Comparison of ENCODE assay signal across 8 mouse cellular contexts in genomic region chr11:69663795-69664194, GRCm38 (mm10). TPM values are rescaled to one million over a fixed set of nuclear protein-coding genes. Genes with fewer than 3 reads are reported as not detected.
DNase-seq lines count a peak whose midpoint lies in the region; ATAC-seq and TF ChIP-seq lines count a peak whose summit lies in the region.

No protein-coding gene starts in this region.

- peak overlapping the region; percentile 69; the same call in 1 of the 2 replicates for H3K9ac ChIP-seq in MEL (ENCODE audit: control insufficient read depth, low read depth, low read length, poor library complexity, severe bottlenecking)
- H3K9ac ChIP-seq in liver, embryonic 13.5 days, result peak overlapping the region; percentile 79

- no peak for TF ChIP-seq CTCF in MEL (IDR thresholded peaks at IDR 0.05 in 2 of 3, conservative IDR thresholded peaks at IDR 0.05 in 1 of 3; ENCODE audit: control insufficient read depth in 1 of 3, insufficient read depth in 1 of 3, low read depth in 2 of 3, low read length in 3 of 3, poor library complexity in 1 of 3, severe bottlenecking in 1 of 3)
- no peak for TF ChIP-seq CTCF in embryonic fibroblast, embryonic 13.5 days (IDR thresholded peaks at IDR 0.05; ENCODE audit: borderline replicate concordance, insufficient read depth, low read length)

- H3K36me3 ChIP-seq in MEL (ENCODE audit: control insufficient read depth in 1 of 2, insufficient read depth in 2 of 2, low read length in 2 of 2), result peaks cover 1 to 19% of the 10 kb centered on the region in 2 experiments; a peak in 3 of 4 replicates
- peaks cover 64% of the 10 kb centered on the region for H3K36me3 ChIP-seq in liver, embryonic 13.5 days

- peaks cover 13% of the 10 kb centered on the region for H3K79me2 ChIP-seq in MEL (ENCODE audit: control insufficient read depth, insufficient read depth, low read length, poor library complexity)

- 0 out of 2 replicates have a peak overlapping the region, but pooled peaks have one; percentile 96 for H3K27ac ChIP-seq in MEL (ENCODE audit: control insufficient read depth, low read depth, low read length)
- 0 out of 2 replicates have a peak overlapping the region, but pooled peaks have one; percentile 63 for H3K27ac ChIP-seq in embryonic fibroblast, embryonic 13.5 days (ENCODE audit: insufficient read depth, low read length)
- peak overlapping the region; percentile 96 for H3K27ac ChIP-seq in liver, embryonic 13.5 days

- H3K4me1 ChIP-seq in MEL (ENCODE audit: control insufficient read depth in 1 of 2, insufficient read depth in 2 of 2, low read length in 2 of 2), result peaks cover 4 to 21% of the 10 kb centered on the region in 2 experiments
- H3K4me1 ChIP-seq in embryonic fibroblast, embryonic 13.5 days (ENCODE audit: control insufficient read depth, insufficient read depth, low read length), result 0 out of 2 replicates have a peak, but pooled peaks cover 2% of the 10 kb centered on the region
- peaks cover 66% of the 10 kb centered on the region for H3K4me1 ChIP-seq in liver, embryonic 13.5 days (replicated peaks)

- H3K4me2 ChIP-seq in liver, embryonic 13.5 days, result peak overlapping the region; percentile 84

- H3K4me3 ChIP-seq in MEL (ENCODE audit: control insufficient read depth in 1 of 2, insufficient read depth in 1 of 2, low read depth in 2 of 2, low read length in 2 of 2), result no peak overlapping the region
- no peak overlapping the region for H3K4me3 ChIP-seq in embryonic fibroblast, embryonic 13.5 days (ENCODE audit: insufficient read depth, low read length)
- H3K4me3 ChIP-seq in liver, embryonic 13.5 days (replicated peaks), result peak overlapping the region; percentile 68; the same call in 1 of the 2 replicates

- TF ChIP-seq POLR2A in MEL (IDR thresholded peaks at IDR 0.05; ENCODE audit: control insufficient read depth in 1 of 2, insufficient read depth in 1 of 2, low read depth in 1 of 2, low read length in 2 of 2, poor library complexity in 1 of 2), result no peak
- no peak for TF ChIP-seq POLR2A in embryonic fibroblast, embryonic 13.5 days (IDR thresholded peaks at IDR 0.05; ENCODE audit: low read depth, low read length)

- no peak for ATAC-seq in liver, embryonic 13.5 days (ENCODE audit: low read depth)
- no peak for ATAC-seq in megakaryocyte progenitor cell, adult 5-6 weeks (replicated peaks; ENCODE audit: poor library complexity)

- TF ChIP-seq RAD21 in MEL (IDR thresholded peaks at IDR 0.05; ENCODE audit: low read depth, low read length), result no peak

- no peaks in the 10 kb centered on the region for H3K9me3 ChIP-seq in MEL (replicated peaks; ENCODE audit: insufficient read depth, low read length)
- H3K9me3 ChIP-seq in liver, embryonic 13.5 days (replicated peaks), result no peaks in the 10 kb centered on the region

- H3K27me3 ChIP-seq in MEL (ENCODE audit: control insufficient read depth in 1 of 2, insufficient read depth in 2 of 2, low read length in 2 of 2), result no peaks in the 10 kb centered on the region
- no peaks in the 10 kb centered on the region for H3K27me3 ChIP-seq in liver, embryonic 13.5 days

- 69% methylated on average over 6 of the region's 6 CpGs for WGBS in liver, embryonic 13.5 days (ENCODE audit: insufficient replicate concordance)

- no peak for TF ChIP-seq EP300 in MEL (IDR thresholded peaks at IDR 0.05; ENCODE audit: low read depth in 1 of 2, low read length in 2 of 2)

- peak; percentile 58 for DNase-seq in kidney, adult 11 months
- no peak for DNase-seq in kidney, adult 18-20 months
- DNase-seq in MEL (ENCODE audit: low read depth, low spot score), result no peak
- DNase-seq in liver, embryonic 13.5 days, result no peak
- no peak for DNase-seq in frontal cortex, postnatal 10 days (ENCODE audit: low spot score in 2 of 2)
- DNase-seq in left cerebral cortex, postnatal 14 days (ENCODE audit: low spot score in 2 of 2), result no peak

- intact Hi-C loops in left cerebral cortex, postnatal 14 days (cut with DNase I), result no loop called here

TF ChIP-seq in MEL, 35 proteins besides CTCF, POLR2A, EP300 and RAD21:
- TF ChIP-seq ETS1 (IDR thresholded peaks at IDR 0.05; ENCODE audit: low read depth, low read length) (no peak), SMC3 (IDR thresholded peaks at IDR 0.05; ENCODE audit: low read depth, low read length) (no peak), POLR2AphosphoS2 (IDR thresholded peaks at IDR 0.05; ENCODE audit: low read length) (no peak), MYB (IDR thresholded peaks at IDR 0.05; ENCODE audit: low read depth, low read length) (no peak)

RNA-seq across cellular contexts. Expression of gene Mpdu1, which starts 1.4 kb away (rescaled TPM):
- 60.9 and 62.1 TPM in 2 replicates for total RNA-seq in MEL (2012; rRNA removed)
- 100 to 1,000 TPM; 101 to 259 TPM for polyA plus RNA-seq in MEL (2012; ENCODE audit: insufficient read depth in 1 of 2, insufficient read length in 2 of 2, low read depth in 1 of 2, low replicate concordance in 2 of 2, missing spikeins in 1 of 2)
- polyA plus RNA-seq in embryonic fibroblast, embryonic 13.5 days (2011; ENCODE audit: insufficient read length, low read depth, missing spikeins), result 45.2 and 47.8 TPM in 2 replicates
- polyA plus RNA-seq in liver, embryonic 13.5 days (2015; fragmentation: Nextera tagmentation; extraction: Ambion mirVana), result 36.9 and 39.2 TPM in 2 replicates
- 28.6 and 37.5 TPM in 2 replicates for total RNA-seq in megakaryocyte progenitor cell, adult 5-6 weeks (2015)
- total RNA-seq in megakaryocyte progenitor cell, adult 5-6 weeks (2017), result 55.0 and 55.5 TPM in 2 replicates
- total RNA-seq in left cerebral cortex, postnatal 14 days (2021), result 10 to 100 TPM; 77.6 to 83.7 TPM

RNA-seq across cellular contexts. Expression of gene Cd68, which starts 2.2 kb away (rescaled TPM):
- 4.1 and 5.3 TPM in 2 replicates for total RNA-seq in MEL (2012; rRNA removed)
- 10 to 100 TPM in 1 of 2 experiments, not detected in 1; 19.8 TPM for polyA plus RNA-seq in MEL (2012; ENCODE audit: insufficient read depth in 1 of 2, insufficient read length in 2 of 2, low read depth in 1 of 2, low replicate concordance in 2 of 2, missing spikeins in 1 of 2)
- 4.9 and 8.6 TPM in 2 replicates for polyA plus RNA-seq in embryonic fibroblast, embryonic 13.5 days (2011; ENCODE audit: insufficient read length, low read depth, missing spikeins)
- polyA plus RNA-seq in liver, embryonic 13.5 days (2015; fragmentation: Nextera tagmentation; extraction: Ambion mirVana), result 17.3 and 17.4 TPM in 2 replicates
- 33.1 and 39.3 TPM in 2 replicates for total RNA-seq in megakaryocyte progenitor cell, adult 5-6 weeks (2015)
- total RNA-seq in megakaryocyte progenitor cell, adult 5-6 weeks (2017), result 15.5 and 25.0 TPM in 2 replicates
- 10 to 100 TPM; 13.5 to 13.8 TPM for total RNA-seq in left cerebral cortex, postnatal 14 days (2021)

RNA-seq across cellular contexts. Expression of gene Eif4a1, which starts 8.4 kb away (rescaled TPM):
- 1,645 and 1,689 TPM in 2 replicates for total RNA-seq in MEL (2012; rRNA removed)
- 100 to 1,000 TPM; 114 to 634 TPM for polyA plus RNA-seq in MEL (2012; ENCODE audit: insufficient read depth in 1 of 2, insufficient read length in 2 of 2, low read depth in 1 of 2, low replicate concordance in 2 of 2, missing spikeins in 1 of 2)
- polyA plus RNA-seq in embryonic fibroblast, embryonic 13.5 days (2011; ENCODE audit: insufficient read length, low read depth, missing spikeins), result 717 and 781 TPM in 2 replicates
- polyA plus RNA-seq in liver, embryonic 13.5 days (2015; fragmentation: Nextera tagmentation; extraction: Ambion mirVana), result 351 and 453 TPM in 2 replicates
- 1,029 and 1,055 TPM in 2 replicates for total RNA-seq in megakaryocyte progenitor cell, adult 5-6 weeks (2015)
- 1,055 and 1,141 TPM in 2 replicates for total RNA-seq in megakaryocyte progenitor cell, adult 5-6 weeks (2017)
- total RNA-seq in left cerebral cortex, postnatal 14 days (2021), result 100 to 1,000 TPM; 368 to 371 TPM

RNA-seq across cellular contexts. Expression of gene Sox15, which starts 8.7 kb away (rescaled TPM):
- total RNA-seq in MEL (2012; rRNA removed), result not detected in 2 replicates
- under 1 TPM in 1 of 2 experiments, not detected in 1; 0.11 TPM for polyA plus RNA-seq in MEL (2012; ENCODE audit: insufficient read depth in 1 of 2, insufficient read length in 2 of 2, low read depth in 1 of 2, low replicate concordance in 2 of 2, missing spikeins in 1 of 2)
- not detected in 2 replicates for polyA plus RNA-seq in embryonic fibroblast, embryonic 13.5 days (2011; ENCODE audit: insufficient read length, low read depth, missing spikeins)
- polyA plus RNA-seq in liver, embryonic 13.5 days (2015; fragmentation: Nextera tagmentation; extraction: Ambion mirVana), result not detected in 2 replicates
- not detected in 2 replicates for total RNA-seq in megakaryocyte progenitor cell, adult 5-6 weeks (2015)
- 0.95 TPM in 1 of 2 replicates, not detected in the other for total RNA-seq in megakaryocyte progenitor cell, adult 5-6 weeks (2017)
- total RNA-seq in left cerebral cortex, postnatal 14 days (2021), result not detected

RNA-seq across cellular contexts. Expression of gene Senp3, which starts 18.1 kb away (rescaled TPM):
- 121 and 147 TPM in 2 replicates for total RNA-seq in MEL (2012; rRNA removed)
- 100 to 1,000 TPM; 171 to 890 TPM for polyA plus RNA-seq in MEL (2012; ENCODE audit: insufficient read depth in 1 of 2, insufficient read length in 2 of 2, low read depth in 1 of 2, low replicate concordance in 2 of 2, missing spikeins in 1 of 2)
- 117 and 187 TPM in 2 replicates for polyA plus RNA-seq in embryonic fibroblast, embryonic 13.5 days (2011; ENCODE audit: insufficient read length, low read depth, missing spikeins)
- 37.3 and 38.6 TPM in 2 replicates for polyA plus RNA-seq in liver, embryonic 13.5 days (2015; fragmentation: Nextera tagmentation; extraction: Ambion mirVana)
- 140 and 145 TPM in 2 replicates for total RNA-seq in megakaryocyte progenitor cell, adult 5-6 weeks (2015)
- 108 and 123 TPM in 2 replicates for total RNA-seq in megakaryocyte progenitor cell, adult 5-6 weeks (2017)
- total RNA-seq in left cerebral cortex, postnatal 14 days (2021), result 100 to 1,000 TPM in 1 of 2 experiments, 10 to 100 TPM in 1; 91.5 to 102 TPM
